Mouse (Mus musculus): ENCODE results near the gene Ccdc106. TPM values are rescaled to one million over a fixed set of nuclear protein-coding genes. Genes with fewer than 3 reads are reported as not detected.
"Not testable (repeated sequence)": the region's sequence is repeated elsewhere in the genome, so short reads cannot be mapped to it uniquely, and the experiment has no call there.

The Ccdc106 gene
- total RNA-seq (2015): 0.13 and 0.48 TPM in 2 replicates
- total RNA-seq (2017): 2.1 TPM in 1 of 2 replicates, not detected in the other

- ATAC-seq (ENCODE audit: poor library complexity, severe bottlenecking): peak; percentile 89
Measured at GRCm38 (mm10) chr7:5020000-5020681, at the start of gene Ccdc106, which contains the start of gene Zfp865. Ccdc106 (plus strand) TSS chr7:5020553. Zfp865 (plus strand) TSS chr7:5020376.

DNA sequence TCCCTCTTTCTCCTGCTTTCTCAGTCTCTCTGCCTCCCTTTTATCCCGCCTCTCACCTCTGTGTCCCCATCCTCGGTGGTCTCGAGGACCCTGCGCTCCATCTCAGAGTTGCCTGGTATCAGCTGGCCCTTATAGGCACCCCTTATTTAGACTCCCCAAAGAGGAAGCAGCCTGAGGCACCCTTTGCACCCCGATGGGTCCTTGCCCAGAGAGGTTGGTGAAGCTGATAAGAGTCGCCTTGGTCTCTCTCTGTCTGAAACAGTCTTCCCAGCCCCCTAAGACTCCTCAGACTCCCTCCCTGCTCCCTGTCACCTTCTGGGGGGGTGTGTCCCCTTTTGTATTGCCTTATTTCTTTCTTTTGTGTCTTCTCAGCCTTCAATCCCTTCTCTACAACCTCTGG is 49.3 kb upstream of the Ccdc106 start, which contains the start of gene Sbk3:
Sbk3 (minus strand) TSS at position 101 of the 400 bp plus-strand sequence.
- ATAC-seq (ENCODE audit: poor library complexity, severe bottlenecking): no peak

- peak; percentile 54 for ATAC-seq (ENCODE audit: poor library complexity, severe bottlenecking)
Measured at GRCm38 (mm10) chr7:4971710-4972109, 48.6 kb upstream of the Ccdc106 start.

- ATAC-seq (ENCODE audit: poor library complexity, severe bottlenecking): no peak
Measured at GRCm38 (mm10) chr7:4972321-4973047, 47.9 kb upstream of the Ccdc106 start.

GRCm38 (mm10) chr7:4975455-4975854 is 44.9 kb upstream of the Ccdc106 start:
- ATAC-seq (ENCODE audit: poor library complexity, severe bottlenecking): no peak

GRCm38 (mm10) chr7:4976832-4977231 is 43.5 kb upstream of the Ccdc106 start:
- no peak for ATAC-seq (ENCODE audit: poor library complexity, severe bottlenecking)

GRCm38 (mm10) chr7:4988250-4988649 is 32.1 kb upstream of the Ccdc106 start:
- ATAC-seq (ENCODE audit: poor library complexity, severe bottlenecking): no peak

GRCm38 (mm10) chr7:4993347-4993998 is 26.9 kb upstream of the Ccdc106 start:
- ATAC-seq (ENCODE audit: poor library complexity, severe bottlenecking): no peak

- no peak for ATAC-seq (ENCODE audit: poor library complexity, severe bottlenecking)
Measured at GRCm38 (mm10) chr7:4993999-4994788, 26.2 kb upstream of the Ccdc106 start.

DNA sequence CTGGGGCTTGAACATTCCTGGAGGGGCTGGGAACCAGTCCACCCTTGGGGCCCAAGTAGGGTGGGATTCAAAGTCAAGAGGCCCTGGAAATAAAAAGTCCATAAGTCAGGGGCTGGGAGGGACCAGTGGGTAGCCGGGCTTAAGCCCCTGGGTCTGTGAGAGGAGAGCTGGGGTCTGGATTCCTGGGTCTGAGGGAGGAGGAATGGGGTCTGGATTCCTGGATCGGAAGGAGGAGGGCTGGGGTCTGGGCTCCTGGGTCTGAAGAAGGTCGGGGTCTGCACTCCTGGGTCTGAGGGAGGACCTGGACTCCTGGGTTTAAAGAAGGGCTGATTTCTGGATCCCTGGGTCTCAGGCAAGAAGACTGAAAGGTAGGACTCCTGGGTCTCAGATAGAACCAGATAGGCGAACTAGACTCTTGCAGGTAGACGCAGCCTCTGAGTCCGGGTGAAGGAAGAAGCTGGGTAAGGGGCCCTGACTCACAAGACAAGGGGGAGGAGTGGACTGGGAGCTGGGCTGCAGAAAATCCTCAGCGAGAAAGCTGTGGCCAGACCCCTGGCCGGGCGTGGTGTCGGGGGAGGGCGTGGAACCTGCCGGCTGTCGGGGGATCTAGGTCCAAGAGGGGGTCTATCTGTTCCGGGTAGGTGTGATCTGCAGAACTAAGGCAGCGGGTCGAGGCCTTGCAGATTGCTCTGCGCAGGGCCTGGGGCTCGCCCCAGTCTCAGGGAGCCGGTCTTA is 24.9 kb upstream of the Ccdc106 start:
- no peak for ATAC-seq (ENCODE audit: poor library complexity, severe bottlenecking)

DNA sequence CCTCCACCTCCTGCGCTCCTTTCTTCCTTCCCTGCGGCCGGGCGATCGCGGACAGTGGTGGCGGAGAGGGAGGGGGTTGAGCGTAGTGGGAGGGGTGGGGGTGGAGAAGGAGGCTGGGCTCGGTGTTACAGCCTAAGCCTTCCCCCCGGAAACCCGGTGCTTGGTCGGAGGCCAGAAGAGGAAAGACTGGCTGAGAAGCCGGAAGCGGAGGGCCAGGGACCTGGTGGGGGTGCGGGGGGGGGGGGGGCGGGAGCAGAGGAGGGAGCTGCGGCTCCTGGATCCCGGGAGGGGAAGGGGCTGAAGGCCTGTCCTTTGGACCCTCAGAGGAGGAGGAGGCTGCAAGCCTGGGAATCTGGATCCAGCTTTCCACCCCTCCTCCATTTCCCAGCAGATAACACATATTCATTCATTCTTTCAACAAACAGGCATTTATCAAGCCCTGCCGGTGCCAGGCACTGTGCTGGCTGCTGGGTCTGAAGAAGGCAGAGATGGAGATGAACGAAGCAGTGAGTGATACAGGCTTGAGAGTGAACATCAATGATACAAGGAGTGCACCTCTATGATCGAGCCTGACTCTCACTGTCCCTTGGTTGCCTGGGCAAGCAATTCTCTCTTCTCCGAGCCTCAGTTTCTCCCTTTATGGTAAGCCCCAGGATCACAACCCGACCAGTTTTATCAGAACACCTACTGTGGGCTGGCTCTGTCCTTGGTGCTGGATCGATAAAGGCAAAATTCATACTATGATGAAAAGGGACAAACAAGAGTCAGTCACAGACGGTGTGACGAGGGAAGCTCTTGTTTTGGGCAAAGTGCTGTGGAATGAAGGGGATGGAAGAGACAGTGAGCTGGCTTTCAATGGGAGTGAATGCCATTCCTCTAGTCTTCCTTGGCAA is 24.1 kb upstream of the Ccdc106 start, which contains the start of gene Zfp579:
Zfp579 (minus strand) TSS at position 156 of the 893 bp plus-strand sequence.
- ATAC-seq (ENCODE audit: poor library complexity, severe bottlenecking): peak; percentile 92

DNA sequence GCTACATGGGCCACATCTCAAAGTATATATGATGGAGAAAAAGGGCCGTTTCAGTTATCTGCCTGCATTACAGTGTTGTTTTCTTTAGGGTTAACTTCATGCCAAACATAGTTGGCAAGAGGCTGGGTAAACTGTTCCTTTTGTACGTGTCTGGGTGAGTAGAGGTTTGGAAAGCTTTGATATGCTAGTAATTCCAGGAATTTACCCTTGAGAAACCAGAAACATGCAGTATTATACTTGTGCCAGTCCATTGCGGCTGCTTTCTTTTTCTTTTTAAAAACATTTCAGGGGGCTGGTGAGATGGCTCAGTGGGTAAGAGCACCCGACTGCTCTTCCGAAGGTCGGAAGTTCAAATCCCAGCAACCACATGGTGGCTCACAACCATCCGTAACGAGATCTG is 23.4 kb upstream of the Ccdc106 start:
- no peak for ATAC-seq (ENCODE audit: poor library complexity, severe bottlenecking)

DNA sequence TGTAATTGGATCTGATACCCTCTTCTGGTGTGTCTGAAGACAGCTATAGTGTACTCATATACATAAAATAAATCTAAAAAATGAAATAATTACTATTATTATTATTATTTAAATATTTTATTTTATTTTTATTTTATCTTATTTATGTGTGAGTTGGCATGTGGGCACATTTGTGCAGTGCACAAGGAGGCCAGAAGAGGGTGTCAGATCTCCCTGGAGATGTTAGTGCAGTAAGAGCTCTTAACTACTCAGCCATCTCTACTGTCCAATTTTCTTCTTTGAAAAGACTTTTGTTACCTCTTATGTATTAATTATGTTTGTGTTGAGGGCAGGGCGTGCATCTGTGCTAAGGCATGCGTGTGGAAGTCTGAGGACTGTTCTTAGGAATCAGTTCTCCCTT is 20.5 kb upstream of the Ccdc106 start:
- no peak for ATAC-seq (ENCODE audit: poor library complexity, severe bottlenecking)

GRCm38 (mm10) chr7:5002876-5003275 is 17.5 kb upstream of the Ccdc106 start:
- ATAC-seq (ENCODE audit: poor library complexity, severe bottlenecking): not testable (repeated sequence)

GRCm38 (mm10) chr7:5008229-5008628 is 12.1 kb upstream of the Ccdc106 start:
- no peak for ATAC-seq (ENCODE audit: poor library complexity, severe bottlenecking)

GRCm38 (mm10) chr7:5012681-5013513 is 7.5 kb upstream of the Ccdc106 start:
- ATAC-seq (ENCODE audit: poor library complexity, severe bottlenecking): no peak

DNA sequence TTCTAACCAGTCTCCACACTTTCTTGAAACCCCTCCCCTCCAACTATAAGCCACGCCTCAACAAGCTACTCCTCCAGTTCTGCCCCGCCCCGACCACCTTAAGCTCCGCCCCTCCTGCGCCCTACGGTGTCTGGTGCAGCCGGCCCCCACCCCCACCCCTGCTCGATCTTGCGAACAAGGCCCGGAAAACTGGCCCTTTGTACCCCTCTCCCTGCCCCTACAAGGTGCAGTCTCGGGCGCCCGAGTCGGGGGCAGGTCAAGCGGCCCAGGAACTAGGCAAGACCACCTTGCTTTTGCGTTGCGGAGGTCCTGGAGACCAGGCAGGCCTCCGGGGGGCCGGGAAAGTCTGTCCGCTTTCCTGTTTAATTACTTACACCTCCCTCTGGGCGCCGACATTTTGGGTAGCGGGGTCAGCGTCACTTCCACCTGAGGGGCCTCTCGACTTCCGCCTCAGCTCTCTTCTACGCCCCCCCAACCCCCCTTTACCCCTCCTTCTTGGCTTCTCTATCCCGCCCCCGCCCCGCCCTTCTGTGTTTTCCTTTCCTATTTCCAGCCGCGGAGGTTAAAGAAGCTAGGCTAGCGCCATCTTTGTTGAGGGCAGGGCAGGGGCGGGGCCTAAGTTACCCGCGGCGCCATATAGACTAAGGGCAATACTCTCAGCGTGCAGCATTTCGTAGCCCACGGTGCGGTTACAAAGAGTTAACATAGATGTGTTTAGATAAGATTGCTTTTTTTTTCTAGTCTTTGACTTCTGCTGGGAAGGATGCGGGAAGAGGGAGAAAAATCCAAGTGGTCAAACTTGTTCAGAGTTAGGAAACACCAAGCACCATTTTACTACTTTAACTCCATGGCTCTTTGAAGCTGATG is 5.9 kb upstream of the Ccdc106 start, which contains the start of the genes Zfp524 and Fiz1:
Zfp524 (plus strand) TSS at position 165 of the 867 bp plus-strand sequence.
Fiz1 (minus strand) TSS at position 447 of the 867 bp plus-strand sequence.
- ATAC-seq (ENCODE audit: poor library complexity, severe bottlenecking): peak; percentile 66

Data from megakaryocyte, adult 5-6 weeks (primary cell).